Mouse (Mus musculus) embryonic fibroblast, embryonic 13.5 days (primary cell): Measurements from ENCODE around the gene Tspyl3. TPM values are rescaled to one million over a fixed set of nuclear protein-coding genes. Genes with fewer than 3 reads are reported as not detected.

Source experiments
- H3K27ac ChIP-seq: 2 replicates; pipeline ENCODE4 v1.5.1; 2012; ENCODE audit warnings: low read length, control low read depth, inconsistent platforms; ENCODE audit not compliant: insufficient read depth
- H3K4me1 ChIP-seq: 2 replicates; pipeline ENCODE4 v1.6.1; 2011; ENCODE audit warnings: low read length; ENCODE audit not compliant: control insufficient read depth, insufficient read depth
- H3K4me3 ChIP-seq: 2 replicates; pipeline ENCODE4 v1.5.1; 2011; ENCODE audit warnings: mild to moderate bottlenecking, control low read depth, low read length; ENCODE audit not compliant: insufficient read depth
- CTCF ChIP-seq: IDR thresholded peaks from 2 replicates; pipeline ENCODE4 v1.5.1; 2011; ENCODE audit warnings: mild to moderate bottlenecking, control low read depth, low read length, moderate library complexity, borderline replicate concordance; ENCODE audit not compliant: insufficient read depth
- POLR2A ChIP-seq: IDR thresholded peaks from 2 replicates; pipeline ENCODE4 v1.6.1; 2011; ENCODE audit warnings: low read depth, mild to moderate bottlenecking, control low read depth, low read length, moderate library complexity
- polyA plus RNA-seq: library from polyadenylated mRNA; stranded (reverse); fragments of >200 nt; gene quantifications from 2 replicates; pipeline ENCODE4 v1.2.4, GENCODE M21; 2011; ENCODE audit warnings: low read depth; ENCODE audit not compliant: missing spikeins, insufficient read length

The Tspyl3 gene
- polyA plus RNA-seq, 1 experiment = 5.3 TPM

DNA sequence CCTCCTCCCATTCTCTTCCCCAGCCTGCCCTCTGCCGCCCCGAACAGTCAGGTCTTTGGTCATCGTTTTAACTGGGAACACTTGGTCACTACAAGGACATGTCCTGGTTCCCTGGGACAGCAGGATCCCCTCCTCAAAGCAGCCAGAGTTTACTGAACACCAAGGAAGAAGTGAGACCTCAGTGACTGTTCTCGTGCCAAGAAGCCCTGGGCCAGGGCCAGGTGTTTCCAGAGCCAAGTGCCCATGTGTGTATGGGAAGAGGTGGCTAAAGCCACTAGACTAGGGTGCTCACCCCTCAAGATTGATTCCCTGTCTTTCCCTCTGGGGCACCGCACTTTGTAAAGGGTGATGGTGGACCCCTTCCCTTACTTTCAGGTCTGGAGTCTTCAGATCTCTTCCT, 16.0 kb downstream of the Tspyl3 start:
- no peak overlapping the region for H3K4me3 ChIP-seq
- no peak overlapping the region for H3K27ac ChIP-seq
- TF ChIP-seq POLR2A (no peak), CTCF (no peak)
- H3K4me1 ChIP-seq = no peaks in the 10 kb centered on the region

DNA sequence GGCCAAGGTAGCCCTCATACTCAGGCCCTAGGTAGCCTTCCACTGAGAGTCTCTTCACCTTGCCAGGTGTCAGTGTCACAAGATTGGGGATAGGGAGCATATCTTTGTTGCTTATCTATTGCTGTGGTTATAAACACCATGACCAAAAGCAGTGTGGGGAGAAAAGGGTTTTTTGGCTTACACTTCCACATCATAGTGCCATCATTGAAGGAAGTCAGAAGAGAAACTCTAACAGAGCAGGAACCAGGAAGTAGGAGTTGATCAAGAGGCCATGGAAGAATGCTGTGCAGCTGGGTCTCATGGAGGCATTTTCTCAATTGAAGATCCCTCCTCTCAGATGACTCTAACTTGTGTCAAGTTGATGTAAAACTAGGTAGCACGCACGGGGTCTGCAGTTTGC, 17.1 kb downstream of the Tspyl3 start:
- TF ChIP-seq CTCF = no peak
- TF ChIP-seq POLR2A = no peak
- Histone ChIP-seq H3K4me3 (no peak overlapping the region), H3K27ac (no peak overlapping the region), H3K4me1 (no peaks in the 10 kb centered on the region)

DNA sequence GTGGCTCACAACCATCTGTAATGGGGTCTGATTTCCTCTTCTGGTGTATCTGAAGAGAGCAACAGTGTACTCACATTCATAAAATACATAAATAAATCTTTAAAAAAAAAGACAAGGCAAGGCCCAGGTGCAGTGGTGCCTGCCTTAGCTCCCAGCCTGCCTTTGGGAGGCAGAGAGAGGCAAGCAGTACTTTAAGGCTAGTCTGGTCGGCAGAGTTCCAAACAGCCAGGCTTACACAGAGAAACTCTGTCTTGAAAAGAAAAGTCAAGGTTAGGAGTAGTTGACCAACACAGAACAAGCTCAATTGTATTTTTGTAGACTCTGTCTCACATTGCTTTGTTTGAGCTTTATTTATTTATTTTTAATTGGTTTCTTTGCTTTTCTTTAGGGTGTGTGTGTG, 22.5 kb downstream of the Tspyl3 start:
- Histone ChIP-seq H3K4me3 (no peak overlapping the region), H3K4me1 (no peaks in the 10 kb centered on the region), H3K27ac (no peak overlapping the region)
- TF ChIP-seq CTCF = no peak
- no peak for TF ChIP-seq POLR2A

DNA sequence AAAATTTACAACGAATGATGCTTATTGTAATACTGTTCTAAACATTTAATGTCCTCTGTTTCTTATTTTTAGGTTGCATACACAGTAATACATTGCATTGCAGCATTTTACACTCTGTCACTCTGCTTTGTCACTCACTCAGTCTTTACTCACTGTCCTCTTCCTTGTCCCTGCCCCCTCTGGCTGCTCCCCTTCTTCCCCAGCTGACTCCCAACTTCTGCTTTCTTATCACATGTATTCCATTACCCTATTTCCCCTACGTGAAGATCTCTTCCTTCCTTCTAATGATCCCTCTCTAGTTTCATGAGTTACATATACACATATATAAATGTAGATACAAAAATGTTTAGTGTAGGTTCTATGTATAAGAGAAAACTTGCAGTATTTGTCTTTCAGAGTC, 26.1 kb downstream of the Tspyl3 start:
- TF ChIP-seq POLR2A (no peak), CTCF (no peak)
- Histone ChIP-seq H3K4me1 (no peaks in the 10 kb centered on the region), H3K27ac (no peak overlapping the region), H3K4me3 (no peak overlapping the region)

DNA sequence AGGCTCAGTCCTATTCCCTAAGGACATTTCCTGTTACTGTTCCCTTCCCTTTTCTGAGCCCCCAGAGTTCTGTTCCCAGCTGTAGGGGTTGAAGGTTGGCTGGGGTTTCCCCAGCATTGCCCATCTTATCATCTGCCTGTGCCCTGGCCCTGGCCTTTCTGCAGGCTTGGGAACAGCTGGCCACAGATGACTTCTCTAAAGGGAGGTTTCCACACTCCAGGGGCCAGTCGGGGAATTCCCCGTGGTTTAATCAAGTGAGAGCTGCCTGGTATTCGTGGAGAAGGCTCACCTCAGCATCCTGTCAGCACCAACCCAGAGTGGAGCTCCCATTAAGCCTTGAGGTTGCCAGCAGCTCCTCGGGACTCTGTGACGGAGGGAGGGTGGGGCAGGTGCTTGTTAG, 26.8 kb downstream of the Tspyl3 start:
- Histone ChIP-seq H3K4me1 (no peaks in the 10 kb centered on the region), H3K27ac (no peak overlapping the region), H3K4me3 (no peak overlapping the region)
- TF ChIP-seq CTCF = no peak
- TF ChIP-seq POLR2A = no peak

DNA sequence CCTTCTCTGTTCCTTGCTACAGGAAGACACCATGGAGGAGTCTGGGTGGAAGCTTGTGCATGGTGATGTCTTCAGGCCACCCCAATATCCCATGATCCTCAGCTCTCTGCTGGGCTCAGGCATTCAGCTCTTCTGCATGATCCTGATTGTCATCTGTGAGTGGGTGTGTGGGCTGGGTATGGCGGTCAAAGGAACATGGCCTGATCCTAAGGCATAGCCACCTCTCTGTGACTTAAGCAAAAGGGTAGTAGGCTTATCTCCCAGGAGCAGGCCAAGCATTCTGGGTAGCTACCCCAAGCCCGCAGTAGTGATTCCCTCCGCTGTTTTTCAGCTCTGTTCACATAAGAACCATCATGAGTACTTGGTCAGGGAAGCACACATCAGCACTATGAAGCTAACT, 31.0 kb downstream of the Tspyl3 start:
- no peak overlapping the region for H3K4me3 ChIP-seq
- no peak overlapping the region for H3K27ac ChIP-seq
- no peaks in the 10 kb centered on the region for H3K4me1 ChIP-seq
- TF ChIP-seq CTCF = no peak
- no peak for TF ChIP-seq POLR2A

DNA sequence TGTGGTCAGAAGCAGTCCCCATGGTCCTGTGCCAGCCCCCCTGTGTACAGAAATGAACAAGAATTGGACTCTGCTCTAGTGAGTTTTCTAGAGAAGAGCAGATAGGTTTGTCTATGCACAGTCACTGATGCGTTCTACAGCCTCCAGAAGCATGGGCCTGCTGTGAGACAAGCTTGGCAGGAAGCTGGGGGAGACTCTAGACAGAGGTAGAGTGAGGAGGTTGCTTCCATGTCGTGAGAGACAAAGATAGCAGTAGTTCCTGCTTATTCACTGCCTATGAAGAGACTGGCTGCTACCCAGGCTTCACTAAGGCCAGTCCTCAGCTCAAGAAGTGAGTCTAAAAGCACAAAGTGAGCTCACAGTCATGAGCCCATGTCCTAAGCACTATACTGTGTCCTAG, 34.0 kb downstream of the Tspyl3 start:
- no peak overlapping the region for H3K27ac ChIP-seq
- TF ChIP-seq CTCF = no peak
- TF ChIP-seq POLR2A = no peak
- no peak overlapping the region for H3K4me3 ChIP-seq
- no peaks in the 10 kb centered on the region for H3K4me1 ChIP-seq

DNA sequence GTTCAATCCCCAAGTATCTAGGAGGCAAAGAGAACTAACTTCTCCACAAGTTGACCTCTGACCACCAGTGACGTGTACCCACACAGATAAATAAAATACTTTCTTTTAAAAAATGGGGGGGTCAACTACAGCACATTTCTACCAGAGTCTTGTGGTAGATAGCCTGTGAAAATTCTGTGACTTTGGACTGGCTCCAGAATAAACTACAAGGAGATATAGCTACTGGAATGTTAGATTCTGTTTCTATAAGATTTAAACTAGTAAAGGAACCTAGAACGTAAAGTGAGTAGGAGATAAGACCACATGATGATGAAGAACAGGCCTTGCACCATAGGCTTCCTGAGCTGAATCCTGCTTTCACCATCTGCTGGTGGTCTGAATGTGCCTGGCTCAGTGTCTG, 37.4 kb downstream of the Tspyl3 start:
- Histone ChIP-seq H3K27ac (no peak overlapping the region), H3K4me1 (no peaks in the 10 kb centered on the region), H3K4me3 (no peak overlapping the region)
- TF ChIP-seq POLR2A (no peak), CTCF (no peak)

DNA sequence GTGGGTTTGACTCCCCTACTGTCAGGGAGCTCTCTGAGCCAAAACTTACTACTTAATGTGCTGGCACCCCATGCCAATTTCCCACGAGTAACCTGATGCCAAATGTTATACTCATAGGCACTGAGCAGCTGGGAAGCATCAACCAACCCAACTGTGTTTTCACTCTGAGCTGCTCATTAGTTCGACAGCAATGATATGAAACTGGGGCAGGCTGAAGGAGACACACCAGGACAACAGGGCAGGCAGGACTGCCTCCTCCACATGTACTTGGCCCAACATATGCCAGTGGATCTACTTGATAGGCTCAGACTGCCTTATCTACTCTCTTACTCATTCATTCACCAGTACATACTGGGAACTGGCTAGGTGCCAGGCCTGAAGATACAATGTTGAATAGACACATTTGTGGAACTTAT, 39.1 kb downstream of the Tspyl3 start:
- no peak for TF ChIP-seq CTCF
- Histone ChIP-seq H3K4me1 (no peaks in the 10 kb centered on the region), H3K27ac (no peak overlapping the region), H3K4me3 (no peak overlapping the region)

DNA sequence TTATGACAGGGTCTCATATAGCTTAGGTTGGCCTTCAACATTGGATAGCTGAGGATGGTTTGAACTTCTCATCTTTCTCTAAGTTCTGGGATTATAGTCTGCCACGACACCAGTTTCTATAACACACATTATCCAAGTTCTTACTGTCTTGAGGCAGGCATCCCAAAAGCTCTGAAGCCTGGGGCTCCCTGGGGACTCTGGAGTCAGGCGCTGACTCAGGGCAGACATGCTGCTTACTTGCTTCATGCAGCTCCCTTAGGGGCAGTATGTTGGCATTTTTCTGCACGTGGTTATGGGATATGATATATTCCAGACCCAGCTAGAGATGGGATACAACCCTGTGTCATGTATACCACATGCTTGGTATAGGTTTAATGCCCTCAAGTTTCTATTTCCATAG, 45.3 kb downstream of the Tspyl3 start:
- TF ChIP-seq POLR2A (no peak), CTCF (no peak)
- Histone ChIP-seq H3K4me3 (no peak overlapping the region), H3K4me1 (peaks cover 14% of the 10 kb centered on the region; the same call in 1 of the 2 replicates), H3K27ac (no peak overlapping the region)
